Mouse (Mus musculus): ENCODE measurements around the gene Gm10570. TPM values are rescaled to one million over a fixed set of nuclear protein-coding genes. Genes with fewer than 3 reads are reported as not detected.

Gm10570 gene
- total and polyA plus RNA-seq, 3 experiments, result not detected

DNA sequence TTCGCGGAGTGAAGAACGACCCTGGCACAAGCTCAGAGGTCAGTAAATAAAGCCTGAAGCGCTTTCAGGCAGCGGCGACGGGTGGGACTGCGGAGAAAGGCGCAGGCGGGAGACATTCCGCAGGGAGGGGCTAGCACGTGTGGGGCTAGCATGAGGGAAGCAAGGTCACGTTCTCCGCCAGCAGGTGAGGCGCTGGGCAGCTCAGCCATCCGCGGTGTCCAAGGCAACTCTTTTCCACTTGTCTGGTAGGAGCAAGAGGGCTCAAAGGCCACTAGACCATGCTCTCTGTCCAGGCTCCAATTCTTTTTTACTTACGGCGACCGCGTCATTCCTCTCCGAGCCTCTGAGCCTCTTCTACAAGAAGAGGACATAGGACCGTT lies 633 bp downstream of the Gm10570 start:
- Histone ChIP-seq H3K9me3 (replicated peaks; ENCODE audit: insufficient read depth, low read length) (no peaks in the 10 kb centered on the region), H3K4me1 (ENCODE audit: control insufficient read depth in 1 of 2, insufficient read depth in 2 of 2, low read length in 2 of 2) (no peaks in the 10 kb centered on the region), H3K79me2 (ENCODE audit: control insufficient read depth, insufficient read depth, low read length, poor library complexity) (no peaks in the 10 kb centered on the region), H3K9ac (ENCODE audit: control insufficient read depth, low read depth, low read length, poor library complexity, severe bottlenecking) (no peak overlapping the region), H3K4me3 (ENCODE audit: control insufficient read depth in 1 of 2, insufficient read depth in 1 of 2, low read depth in 2 of 2, low read length in 2 of 2) (no peak overlapping the region), H3K27me3 (ENCODE audit: control insufficient read depth in 1 of 2, insufficient read depth in 2 of 2, low read length in 2 of 2) (no peaks in the 10 kb centered on the region), H3K27ac (ENCODE audit: control insufficient read depth, low read depth, low read length) (no peak overlapping the region), H3K36me3 (ENCODE audit: control insufficient read depth in 1 of 2, insufficient read depth in 2 of 2, low read length in 2 of 2) (peaks cover 0 to under 1% of the 10 kb centered on the region in 2 experiments; a peak in 2 of 4 replicates)
- TF ChIP-seq RAD21 (IDR thresholded peaks at IDR 0.05; ENCODE audit: low read depth, low read length) (no peak), MAFK (IDR thresholded peaks at IDR 0.05; ENCODE audit: borderline replicate concordance, low read depth, low read length) (no peak), SMC3 (IDR thresholded peaks at IDR 0.05; ENCODE audit: low read depth, low read length) (no peak), NRF1 (IDR thresholded peaks at IDR 0.05; ENCODE audit: insufficient read depth, low read depth, low read length, poor library complexity, severe bottlenecking) (no peak), CTCF (IDR thresholded peaks at IDR 0.05 in 2 of 3, conservative IDR thresholded peaks at IDR 0.05 in 1 of 3; ENCODE audit: control insufficient read depth in 1 of 3, insufficient read depth in 1 of 3, low read depth in 2 of 3, low read length in 3 of 3, poor library complexity in 1 of 3, severe bottlenecking in 1 of 3) (no peak), BHLHE40 (IDR thresholded peaks at IDR 0.05; ENCODE audit: borderline replicate concordance, low read depth, low read length) (no peak), EP300 (IDR thresholded peaks at IDR 0.05; ENCODE audit: low read depth in 1 of 2, low read length in 2 of 2) (no peak), MXI1 (IDR thresholded peaks at IDR 0.05; ENCODE audit: low read depth, low read length) (no peak), MEF2A (IDR thresholded peaks at IDR 0.05; ENCODE audit: extremely low read depth, insufficient replicate concordance, low read depth, low read length, poor library complexity, severe bottlenecking) (no peak), MAZ (IDR thresholded peaks at IDR 0.05; ENCODE audit: low read depth, low read length) (no peak), CHD2 (IDR thresholded peaks at IDR 0.05; ENCODE audit: low read length) (no peak), ZKSCAN1 (IDR thresholded peaks at IDR 0.05; ENCODE audit: low read depth, low read length) (no peak), ZMIZ1 (IDR thresholded peaks at IDR 0.05; ENCODE audit: low read depth, low read length) (no peak), KAT2A (conservative IDR thresholded peaks at IDR 0.05; ENCODE audit: low read depth, low read length) (no peak)
- no peak for DNase-seq (ENCODE audit: low read depth, low spot score)

- no peaks in the 10 kb centered on the region for H3K27me3 ChIP-seq (ENCODE audit: control insufficient read depth in 1 of 2, insufficient read depth in 2 of 2, low read length in 2 of 2)
- H3K9me3 ChIP-seq (replicated peaks; ENCODE audit: insufficient read depth, low read length), result no peaks in the 10 kb centered on the region
- no peaks in the 10 kb centered on the region for H3K79me2 ChIP-seq (ENCODE audit: control insufficient read depth, insufficient read depth, low read length, poor library complexity)
- H3K9ac ChIP-seq (ENCODE audit: control insufficient read depth, low read depth, low read length, poor library complexity, severe bottlenecking), result no peak overlapping the region
- no peak overlapping the region for H3K4me3 ChIP-seq (ENCODE audit: control insufficient read depth in 1 of 2, insufficient read depth in 1 of 2, low read depth in 2 of 2, low read length in 2 of 2)
- H3K36me3 ChIP-seq (ENCODE audit: control insufficient read depth in 1 of 2, insufficient read depth in 2 of 2, low read length in 2 of 2), result peaks cover 0 to 7% of the 10 kb centered on the region in 2 experiments; a peak in 2 of 4 replicates
- no peak for DNase-seq (ENCODE audit: low read depth, low spot score)
- TF ChIP-seq CHD2 (IDR thresholded peaks at IDR 0.05; ENCODE audit: low read length) (no peak), MYC (IDR thresholded peaks at IDR 0.05; ENCODE audit: low read depth, low read length) (no peak), NELFE (IDR thresholded peaks at IDR 0.05; ENCODE audit: low read depth, low read length) (no peak), POLR2AphosphoS5 (IDR thresholded peaks at IDR 0.05; ENCODE audit: borderline replicate concordance, low read depth, low read length) (no peak), GATA1 (IDR thresholded peaks at IDR 0.05; ENCODE audit: low read depth, low read length) (no peak), USF2 (IDR thresholded peaks at IDR 0.05; ENCODE audit: borderline replicate concordance in 1 of 2, insufficient read depth in 1 of 2, low read depth in 1 of 2, low read length in 2 of 2) (no peak), CTCF (IDR thresholded peaks at IDR 0.05 in 2 of 3, conservative IDR thresholded peaks at IDR 0.05 in 1 of 3; ENCODE audit: control insufficient read depth in 1 of 3, insufficient read depth in 1 of 3, low read depth in 2 of 3, low read length in 3 of 3, poor library complexity in 1 of 3, severe bottlenecking in 1 of 3) (no peak), UBTF (IDR thresholded peaks at IDR 0.05; ENCODE audit: borderline replicate concordance, insufficient read depth, low read depth, low read length) (no peak), ZC3H11A (IDR thresholded peaks at IDR 0.05; ENCODE audit: low read depth, low read length) (no peak), MEF2A (IDR thresholded peaks at IDR 0.05; ENCODE audit: extremely low read depth, insufficient replicate concordance, low read depth, low read length, poor library complexity, severe bottlenecking) (no peak), BHLHE40 (IDR thresholded peaks at IDR 0.05; ENCODE audit: borderline replicate concordance, low read depth, low read length) (no peak), ZNF384 (IDR thresholded peaks at IDR 0.05; ENCODE audit: low read depth, low read length) (no peak), RAD21 (IDR thresholded peaks at IDR 0.05; ENCODE audit: low read depth, low read length) (no peak), USF1 (IDR thresholded peaks at IDR 0.05; ENCODE audit: low read depth, low read length) (no peak), MYB (IDR thresholded peaks at IDR 0.05; ENCODE audit: low read depth, low read length) (no peak), SMC3 (IDR thresholded peaks at IDR 0.05; ENCODE audit: low read depth, low read length) (no peak), MXI1 (IDR thresholded peaks at IDR 0.05; ENCODE audit: low read depth, low read length) (no peak), MAFK (IDR thresholded peaks at IDR 0.05; ENCODE audit: borderline replicate concordance, low read depth, low read length) (no peak), SIN3A (IDR thresholded peaks at IDR 0.05; ENCODE audit: low read length) (no peak)
- H3K27ac ChIP-seq (ENCODE audit: control insufficient read depth, low read depth, low read length), result no peak overlapping the region
- H3K4me1 ChIP-seq (ENCODE audit: control insufficient read depth in 1 of 2, insufficient read depth in 2 of 2, low read length in 2 of 2), result peaks cover 2 to 7% of the 10 kb centered on the region in 2 experiments; a peak in 3 of 4 replicates
Measured at GRCm38 (mm10) chr4:130306796-130307630, 1.5 kb downstream of the Gm10570 start.

Measured in MEL (cell line).